In the genomic region with DNA sequence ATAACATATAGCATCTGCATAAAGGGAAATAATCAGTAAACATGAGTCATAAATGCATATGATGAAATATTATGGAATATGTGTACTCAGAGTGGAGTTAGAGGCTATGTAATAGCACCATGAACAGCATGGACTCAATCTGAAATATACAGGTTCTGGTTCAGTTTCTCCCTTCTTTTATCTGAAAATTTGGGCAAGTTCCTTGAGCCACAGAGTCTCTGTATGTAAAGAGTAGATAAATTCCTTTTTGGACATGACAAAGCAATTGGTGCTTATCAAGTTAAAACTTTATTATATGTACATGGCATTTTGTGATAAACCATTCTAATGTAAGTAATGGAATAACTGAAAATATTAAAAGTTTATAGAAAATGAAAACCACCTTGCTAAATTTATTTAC, we compare ENCODE assay signal across 30 mouse cellular contexts. TPM values are rescaled to one million over a fixed set of nuclear protein-coding genes. Genes with fewer than 3 reads are reported as not detected.
DNase-seq lines count a peak whose midpoint lies in the region; ATAC-seq and TF ChIP-seq lines count a peak whose summit lies in the region.
"Had no signal": no experiment of that assay in that cellular context is flagged by ENCODE, and none has a peak within 500 bp of the region (broad histone marks: within the 10 kb centered on the region; RNA-seq: fewer than 3 reads in every experiment).

No protein-coding gene starts in this region.

- H3K4me2 ChIP-seq in liver, postnatal 0 days (ENCODE audit: low read depth, low read length), result no peak overlapping the region
- H3K4me2 ChIP-seq in hindbrain, embryonic 16.5 days (ENCODE audit: low read length), result no peak overlapping the region
- H3K4me2 ChIP-seq: embryonic facial prominence, embryonic 12.5 days; embryonic facial prominence, embryonic 15.5 days; heart, embryonic 13.5 days; hindbrain, embryonic 14.5 days had no signal

- no peaks in the 10 kb centered on the region for H3K36me3 ChIP-seq in liver, postnatal 0 days (replicated peaks; ENCODE audit: insufficient read depth, low read length)
- no peaks in the 10 kb centered on the region for H3K36me3 ChIP-seq in hindbrain, embryonic 16.5 days (ENCODE audit: control insufficient read depth, insufficient read depth, low read length)
- H3K36me3 ChIP-seq: embryonic facial prominence, embryonic 12.5 days; embryonic facial prominence, embryonic 15.5 days; heart, embryonic 10.5 days; heart, embryonic 13.5 days had no signal

- no peak for TF ChIP-seq CTCF in liver, postnatal 0 days (IDR thresholded peaks at IDR 0.05; ENCODE audit: low read depth)

- 0 out of 2 replicates have a peak, but pooled peaks have one; percentile 20 for TF ChIP-seq EP300 in liver, postnatal 0 days (IDR thresholded peaks at IDR 0.05; ENCODE audit: low read depth)

- DNase-seq in liver, postnatal 0 days, result no peak
- DNase-seq in liver, result no peak
- DNase-seq in MEL-GATA-1-ER (ENCODE audit: extremely low read depth, low read depth), result peak; percentile 12
- no peak for DNase-seq in gastrocnemius, adult 18-20 months (ENCODE audit: low spot score)
- DNase-seq: adrenal gland, adult 2 months; adrenal gland, postnatal 14 days; cerebellum, adult 18-20 months; cerebellum, adult 9-10 months; cerebellum, postnatal 14 days; gastrocnemius, postnatal 10 days; gastrocnemius, postnatal 36 days; heart, adult 2 months; heart, postnatal 14 days; heart, postnatal 4 days had no signal

- H3K9ac ChIP-seq in liver, postnatal 0 days (replicated peaks), result no peak overlapping the region
- H3K9ac ChIP-seq in hindbrain, embryonic 16.5 days (ENCODE audit: low read depth, low read length), result no peak overlapping the region
- H3K9ac ChIP-seq: embryonic facial prominence, embryonic 12.5 days; embryonic facial prominence, embryonic 15.5 days; heart, embryonic 13.5 days; hindbrain, embryonic 14.5 days had no signal

- peak; percentile 8; the same call in 1 of the 2 replicates for ATAC-seq in liver, postnatal 0 days
- peak; percentile 92 for ATAC-seq in megakaryocyte-erythroid progenitor cell, adult 5-6 weeks (replicated peaks; ENCODE audit: low FRiP score, low TSS enrichment, poor library complexity, severe bottlenecking)
- no peak for ATAC-seq in hindbrain, embryonic 16.5 days
- ATAC-seq: CD4-positive, CD25-positive, alpha-beta regulatory T cell, adult 4 months; forebrain, embryonic 14.5 days had no signal

- H3K9me3 ChIP-seq in liver, postnatal 0 days (ENCODE audit: low read length), result no peaks in the 10 kb centered on the region
- no peaks in the 10 kb centered on the region for H3K9me3 ChIP-seq in hindbrain, embryonic 16.5 days (ENCODE audit: control insufficient read depth, low read length)
- H3K9me3 ChIP-seq: embryonic facial prominence, embryonic 12.5 days; embryonic facial prominence, embryonic 15.5 days; heart, embryonic 10.5 days; heart, embryonic 13.5 days had no signal

- no peaks in the 10 kb centered on the region for H3K4me1 ChIP-seq in liver, postnatal 0 days (ENCODE audit: insufficient read depth)
- no peaks in the 10 kb centered on the region for H3K4me1 ChIP-seq in hindbrain, embryonic 16.5 days (ENCODE audit: control insufficient read depth, insufficient read depth, low read depth, low read length)
- H3K4me1 ChIP-seq: embryonic facial prominence, embryonic 12.5 days; embryonic facial prominence, embryonic 15.5 days; heart, embryonic 10.5 days; heart, embryonic 13.5 days had no signal

- no peaks in the 10 kb centered on the region for H3K27me3 ChIP-seq in liver, postnatal 0 days (ENCODE audit: insufficient read depth, low read length)
- no peaks in the 10 kb centered on the region for H3K27me3 ChIP-seq in hindbrain, embryonic 16.5 days (replicated peaks; ENCODE audit: control insufficient read depth, insufficient read depth, low read length)
- H3K27me3 ChIP-seq: embryonic facial prominence, embryonic 12.5 days; embryonic facial prominence, embryonic 15.5 days; heart, embryonic 13.5 days had no signal

- no peak overlapping the region for H3K27ac ChIP-seq in liver, postnatal 0 days (ENCODE audit: low read depth)
- no peak overlapping the region for H3K27ac ChIP-seq in hindbrain, embryonic 16.5 days (ENCODE audit: low read depth, low read length)
- H3K27ac ChIP-seq: embryonic facial prominence, embryonic 12.5 days; embryonic facial prominence, embryonic 15.5 days; heart, adult 2 months; heart, embryonic 10.5 days; heart, embryonic 13.5 days; hindbrain, embryonic 14.5 days had no signal

- no peak overlapping the region for H3K4me3 ChIP-seq in liver, postnatal 0 days (ENCODE audit: low read depth, low read length)
- H3K4me3 ChIP-seq in hindbrain, embryonic 16.5 days (ENCODE audit: low read length), result no peak overlapping the region
- H3K4me3 ChIP-seq: embryonic facial prominence, embryonic 12.5 days; embryonic facial prominence, embryonic 15.5 days; heart, adult 2 months; heart, embryonic 10.5 days; heart, embryonic 13.5 days had no signal

RNA-seq across cellular contexts. Expression of a gene that starts 1.4 kb away (rescaled TPM):
- not detected in 2 replicates for polyA plus RNA-seq in liver, postnatal 0 days (2015; fragmentation: Nextera tagmentation; extraction: Ambion mirVana)
- total RNA-seq in megakaryocyte-erythroid progenitor cell, adult 5-6 weeks (2014; fragmentation: Nextera tagmentation), result not detected in 2 replicates
- not detected in 2 replicates for total RNA-seq in megakaryocyte-erythroid progenitor cell, adult 5-6 weeks (2017)
- not detected for total RNA-seq in gastrocnemius, adult 18-20 months (2021)
- polyA plus RNA-seq in hindbrain, embryonic 16.5 days (2015; fragmentation: Nextera tagmentation; extraction: Ambion mirVana), result not detected in 2 replicates
- total RNA-seq: adrenal gland, adult 2 months; adrenal gland, postnatal 14 days; adrenal gland, postnatal 4 days; gastrocnemius, postnatal 10 days; gastrocnemius, postnatal 36 days; granulocyte monocyte progenitor cell, adult 5-6 weeks; heart, adult 2 months; heart, postnatal 14 days; heart, postnatal 4 days had no signal
- polyA plus RNA-seq: adrenal gland, adult 2 months; C2C12; CD4-positive, CD25-positive, alpha-beta regulatory T cell, adult 4 months; embryonic facial prominence, embryonic 12.5 days; forebrain, embryonic 11.5 days; forebrain, embryonic 14.5 days; heart, adult 2 months; heart, embryonic 10.5 days; heart, embryonic 13.5 days; heart, embryonic 16.5 days; hindbrain, embryonic 11.5 days; hindbrain, embryonic 14.5 days; intestine, embryonic 14.5 days had no signal

RNA-seq across cellular contexts. Expression of a gene that starts 18.8 kb away (rescaled TPM):
- not detected in 2 replicates for polyA plus RNA-seq in liver, postnatal 0 days (2015; fragmentation: Nextera tagmentation; extraction: Ambion mirVana)
- not detected in 2 replicates for total RNA-seq in megakaryocyte-erythroid progenitor cell, adult 5-6 weeks (2014; fragmentation: Nextera tagmentation)
- total RNA-seq in megakaryocyte-erythroid progenitor cell, adult 5-6 weeks (2017), result not detected in 2 replicates
- not detected for total RNA-seq in gastrocnemius, adult 18-20 months (2021)
- polyA plus RNA-seq in hindbrain, embryonic 16.5 days (2015; fragmentation: Nextera tagmentation; extraction: Ambion mirVana), result not detected in 2 replicates
- total RNA-seq: adrenal gland, adult 2 months; adrenal gland, postnatal 14 days; adrenal gland, postnatal 4 days; gastrocnemius, postnatal 10 days; gastrocnemius, postnatal 36 days; granulocyte monocyte progenitor cell, adult 5-6 weeks; heart, adult 2 months; heart, postnatal 14 days; heart, postnatal 4 days had no signal
- polyA plus RNA-seq: adrenal gland, adult 2 months; C2C12; CD4-positive, CD25-positive, alpha-beta regulatory T cell, adult 4 months; embryonic facial prominence, embryonic 12.5 days; embryonic facial prominence, embryonic 15.5 days; forebrain, embryonic 11.5 days; forebrain, embryonic 14.5 days; heart, adult 2 months; heart, embryonic 10.5 days; heart, embryonic 13.5 days; heart, embryonic 16.5 days; hindbrain, embryonic 11.5 days; hindbrain, embryonic 14.5 days; intestine, embryonic 14.5 days had no signal

RNA-seq across cellular contexts. Expression of a gene that starts 35.4 kb away (rescaled TPM):
- polyA plus RNA-seq in liver, postnatal 0 days (2015; fragmentation: Nextera tagmentation; extraction: Ambion mirVana), result 0.02 and 0.04 TPM in 2 replicates
- not detected in 2 replicates for total RNA-seq in megakaryocyte-erythroid progenitor cell, adult 5-6 weeks (2014; fragmentation: Nextera tagmentation)
- not detected in 2 replicates for total RNA-seq in megakaryocyte-erythroid progenitor cell, adult 5-6 weeks (2017)
- not detected for total RNA-seq in gastrocnemius, adult 18-20 months (2021)
- not detected in 2 replicates for polyA plus RNA-seq in hindbrain, embryonic 16.5 days (2015; fragmentation: Nextera tagmentation; extraction: Ambion mirVana)
- total RNA-seq: adrenal gland, adult 2 months; adrenal gland, postnatal 14 days; adrenal gland, postnatal 4 days; gastrocnemius, postnatal 10 days; gastrocnemius, postnatal 36 days; granulocyte monocyte progenitor cell, adult 5-6 weeks; heart, adult 2 months; heart, postnatal 14 days; heart, postnatal 4 days had no signal
- polyA plus RNA-seq: adrenal gland, adult 2 months; C2C12; CD4-positive, CD25-positive, alpha-beta regulatory T cell, adult 4 months; embryonic facial prominence, embryonic 12.5 days; embryonic facial prominence, embryonic 15.5 days; forebrain, embryonic 11.5 days; forebrain, embryonic 14.5 days; heart, adult 2 months; heart, embryonic 10.5 days; heart, embryonic 13.5 days; heart, embryonic 16.5 days; hindbrain, embryonic 11.5 days; hindbrain, embryonic 14.5 days; intestine, embryonic 14.5 days had no signal

RNA-seq across cellular contexts. Expression of a gene that starts 49.0 kb away (rescaled TPM):
- not detected in 2 replicates for polyA plus RNA-seq in liver, postnatal 0 days (2015; fragmentation: Nextera tagmentation; extraction: Ambion mirVana)
- total RNA-seq in megakaryocyte-erythroid progenitor cell, adult 5-6 weeks (2014; fragmentation: Nextera tagmentation), result not detected in 2 replicates
- total RNA-seq in megakaryocyte-erythroid progenitor cell, adult 5-6 weeks (2017), result not detected in 2 replicates
- not detected for total RNA-seq in gastrocnemius, adult 18-20 months (2021)
- not detected in 2 replicates for polyA plus RNA-seq in hindbrain, embryonic 16.5 days (2015; fragmentation: Nextera tagmentation; extraction: Ambion mirVana)
- total RNA-seq: adrenal gland, adult 2 months; adrenal gland, postnatal 14 days; adrenal gland, postnatal 4 days; gastrocnemius, postnatal 10 days; gastrocnemius, postnatal 36 days; granulocyte monocyte progenitor cell, adult 5-6 weeks; heart, adult 2 months; heart, postnatal 14 days; heart, postnatal 4 days had no signal
- polyA plus RNA-seq: adrenal gland, adult 2 months; C2C12; CD4-positive, CD25-positive, alpha-beta regulatory T cell, adult 4 months; embryonic facial prominence, embryonic 12.5 days; forebrain, embryonic 11.5 days; forebrain, embryonic 14.5 days; heart, adult 2 months; heart, embryonic 10.5 days; heart, embryonic 13.5 days; heart, embryonic 16.5 days; hindbrain, embryonic 11.5 days; hindbrain, embryonic 14.5 days; intestine, embryonic 14.5 days had no signal

RNA-seq across cellular contexts. Expression of a gene that starts 50.0 kb away (rescaled TPM):
- not detected in 2 replicates for polyA plus RNA-seq in liver, postnatal 0 days (2015; fragmentation: Nextera tagmentation; extraction: Ambion mirVana)
- total RNA-seq in megakaryocyte-erythroid progenitor cell, adult 5-6 weeks (2014; fragmentation: Nextera tagmentation), result not detected in 2 replicates
- not detected in 2 replicates for total RNA-seq in megakaryocyte-erythroid progenitor cell, adult 5-6 weeks (2017)
- total RNA-seq in gastrocnemius, adult 18-20 months (2021), result not detected
- polyA plus RNA-seq in hindbrain, embryonic 16.5 days (2015; fragmentation: Nextera tagmentation; extraction: Ambion mirVana), result not detected in 2 replicates
- total RNA-seq: adrenal gland, adult 2 months; adrenal gland, postnatal 14 days; adrenal gland, postnatal 4 days; gastrocnemius, postnatal 10 days; gastrocnemius, postnatal 36 days; granulocyte monocyte progenitor cell, adult 5-6 weeks; heart, adult 2 months; heart, postnatal 14 days; heart, postnatal 4 days had no signal
- polyA plus RNA-seq: adrenal gland, adult 2 months; C2C12; CD4-positive, CD25-positive, alpha-beta regulatory T cell, adult 4 months; embryonic facial prominence, embryonic 12.5 days; embryonic facial prominence, embryonic 15.5 days; forebrain, embryonic 11.5 days; forebrain, embryonic 14.5 days; heart, adult 2 months; heart, embryonic 10.5 days; heart, embryonic 13.5 days; heart, embryonic 16.5 days; hindbrain, embryonic 11.5 days; hindbrain, embryonic 14.5 days; intestine, embryonic 14.5 days had no signal
